Mouse (Mus musculus): ENCODE data around the gene Cpt1a. TPM values are rescaled to one million over a fixed set of nuclear protein-coding genes. Genes with fewer than 3 reads are reported as not detected.

Gene Cpt1a
- total and polyA plus RNA-seq, 2 experiments from 2014 or later = 49.8 to 79.4 TPM

DNA sequence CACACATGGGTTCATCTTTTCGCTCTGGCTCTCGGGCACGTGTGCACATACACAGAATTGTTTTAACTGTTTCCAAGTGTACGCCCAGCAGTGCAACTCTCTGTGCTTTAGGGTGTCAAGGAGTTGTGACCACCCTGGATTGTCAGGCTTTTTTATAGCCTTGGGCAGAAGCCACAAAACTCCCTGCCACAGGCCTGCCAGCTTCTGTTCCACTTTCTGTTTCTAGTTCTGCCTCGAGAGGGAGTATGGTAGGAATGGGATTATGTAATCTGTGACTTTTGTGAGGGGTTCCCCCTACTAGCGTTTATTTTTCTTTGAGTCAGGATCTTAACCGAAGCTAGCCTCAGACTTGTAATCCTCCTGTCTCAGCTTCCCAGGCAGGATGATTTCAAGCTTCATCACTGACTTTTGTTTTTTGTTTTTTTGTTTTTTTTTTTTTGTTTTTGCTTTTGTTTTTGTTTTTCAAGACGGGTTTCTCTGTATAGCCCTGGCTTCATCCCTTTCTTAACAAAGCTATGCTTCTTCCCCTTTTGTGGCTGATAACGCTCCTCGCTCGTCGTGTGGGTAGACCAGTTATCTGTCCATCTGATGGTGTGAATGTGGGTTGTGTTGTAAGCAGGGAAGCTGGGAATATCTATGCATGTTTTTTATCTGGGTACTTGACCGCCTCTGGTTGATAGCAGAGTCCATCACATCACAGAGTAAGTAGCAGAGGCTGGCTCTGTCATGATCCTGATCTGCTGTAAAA lies 37.9 kb downstream of the Cpt1a start:
- ATAC-seq (ENCODE audit: insufficient read depth, low read depth) = no peak
- 0 out of 2 replicates have a peak, but pooled peaks cover 4% of the 10 kb centered on the region for H3K9me3 ChIP-seq (replicated peaks; ENCODE audit: control insufficient read depth, low read length)
- DNase-seq (ENCODE audit: low spot score) = no peak
- H3K4me1 ChIP-seq (ENCODE audit: control insufficient read depth, insufficient read depth) = no peaks in the 10 kb centered on the region
- H3K36me3 ChIP-seq (replicated peaks; ENCODE audit: control insufficient read depth, insufficient read depth, low read length) = peaks cover 81% of the 10 kb centered on the region
- H3K9ac ChIP-seq (replicated peaks; ENCODE audit: low read depth, low read length) = no peak overlapping the region
- WGBS = 80% methylated on average over 13 of the region's 13 CpGs
- H3K4me2 ChIP-seq (ENCODE audit: low read depth, low read length) = no peak overlapping the region
- H3K4me3 ChIP-seq (ENCODE audit: low read depth, low read length) = no peak overlapping the region
- no peaks in the 10 kb centered on the region for H3K27me3 ChIP-seq (ENCODE audit: control insufficient read depth, insufficient read depth, low read length)
- TF ChIP-seq EP300 (IDR thresholded peaks at IDR 0.05; ENCODE audit: low read depth) (no peak), CTCF (IDR thresholded peaks at IDR 0.05; ENCODE audit: low read depth) (no peak)
- no peak overlapping the region for H3K27ac ChIP-seq (ENCODE audit: low read depth)

DNA sequence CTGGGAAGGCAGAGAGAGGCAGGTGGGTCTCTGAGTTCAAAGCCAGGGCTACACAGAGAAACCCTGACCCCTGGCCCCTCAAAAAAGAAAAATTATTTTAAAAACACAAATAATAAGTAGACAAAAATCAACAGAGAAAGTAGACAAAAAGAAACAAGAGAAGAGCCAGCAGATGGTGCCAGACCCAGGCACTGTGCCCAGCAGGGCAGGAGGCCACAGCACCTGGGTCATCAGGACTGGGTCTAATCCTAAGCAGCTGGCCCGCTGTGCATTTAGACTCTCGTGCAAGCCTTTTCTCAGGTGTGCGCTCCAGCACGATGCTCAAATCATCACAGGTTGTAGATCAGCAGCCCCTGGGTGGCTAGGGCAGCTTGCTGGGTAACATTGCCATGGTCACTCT lies 41.4 kb downstream of the Cpt1a start:
- Histone ChIP-seq H3K4me3 (ENCODE audit: low read depth, low read length) (no peak overlapping the region), H3K9ac (replicated peaks; ENCODE audit: low read depth, low read length) (no peak overlapping the region), H3K9me3 (replicated peaks; ENCODE audit: control insufficient read depth, low read length) (0 out of 2 replicates have a peak, but pooled peaks cover 4% of the 10 kb centered on the region), H3K27me3 (ENCODE audit: control insufficient read depth, insufficient read depth, low read length) (no peaks in the 10 kb centered on the region), H3K36me3 (replicated peaks; ENCODE audit: control insufficient read depth, insufficient read depth, low read length) (peaks cover 90% of the 10 kb centered on the region), H3K4me2 (ENCODE audit: low read depth, low read length) (no peak overlapping the region), H3K27ac (ENCODE audit: low read depth) (no peak overlapping the region), H3K4me1 (ENCODE audit: control insufficient read depth, insufficient read depth) (no peaks in the 10 kb centered on the region)
- ATAC-seq (ENCODE audit: insufficient read depth, low read depth) (no peak), DNase-seq (ENCODE audit: low spot score) (no peak)
- 89% methylated on average over 4 of the region's 4 CpGs for WGBS
- no peak for TF ChIP-seq CTCF (IDR thresholded peaks at IDR 0.05; ENCODE audit: low read depth)
- no peak for TF ChIP-seq EP300 (IDR thresholded peaks at IDR 0.05; ENCODE audit: low read depth)

DNA sequence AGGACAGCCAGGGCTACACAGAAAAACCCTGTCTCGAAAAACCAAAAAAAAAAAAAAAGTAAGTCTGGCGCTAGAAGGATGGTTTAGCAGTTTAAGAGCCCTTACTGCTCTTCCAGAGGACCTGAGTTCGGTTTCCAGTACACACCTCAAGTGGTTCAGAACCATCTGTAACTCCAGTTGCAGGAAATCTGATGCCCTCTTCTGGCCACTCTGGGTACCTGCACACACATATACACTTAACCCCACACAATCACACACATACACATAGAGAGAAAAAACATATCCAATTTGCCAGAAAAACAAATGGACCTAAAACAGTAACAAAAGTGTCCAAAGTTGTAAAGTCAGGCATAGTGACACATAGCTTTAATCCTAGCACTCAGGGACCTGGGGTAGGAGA lies 43.0 kb downstream of the Cpt1a start:
- ATAC-seq (ENCODE audit: insufficient read depth, low read depth) = no peak

DNA sequence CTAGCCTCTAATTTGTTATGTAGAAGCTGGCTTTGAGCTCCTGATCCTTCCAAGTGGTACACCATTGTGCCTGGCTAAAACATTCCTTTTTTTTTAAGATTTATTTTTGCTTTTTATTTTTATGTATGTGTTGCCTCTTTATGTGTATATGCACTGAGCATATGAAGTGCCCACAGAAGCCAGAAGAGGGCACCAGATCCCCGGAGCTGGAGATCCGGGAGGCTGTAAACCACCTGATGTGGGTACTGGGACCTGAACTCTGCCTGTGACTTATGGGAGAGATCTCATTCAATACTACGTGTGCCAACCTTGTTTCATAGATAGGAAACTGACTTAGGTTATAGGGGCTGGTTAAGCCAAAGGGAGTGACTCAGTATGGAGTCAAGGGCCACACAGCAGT lies 46.1 kb downstream of the Cpt1a start:
- no peak for DNase-seq (ENCODE audit: low spot score)
- 0 out of 2 replicates have a peak, but pooled peaks cover 4% of the 10 kb centered on the region for H3K9me3 ChIP-seq (replicated peaks; ENCODE audit: control insufficient read depth, low read length)
- peaks cover 97% of the 10 kb centered on the region for H3K36me3 ChIP-seq (replicated peaks; ENCODE audit: control insufficient read depth, insufficient read depth, low read length)
- no peaks in the 10 kb centered on the region for H3K27me3 ChIP-seq (ENCODE audit: control insufficient read depth, insufficient read depth, low read length)
- ATAC-seq (ENCODE audit: insufficient read depth, low read depth) = no peak
- H3K27ac ChIP-seq (ENCODE audit: low read depth) = no peak overlapping the region
- no peak for TF ChIP-seq CTCF (IDR thresholded peaks at IDR 0.05; ENCODE audit: low read depth)
- 89% methylated on average over 3 of the region's 3 CpGs for WGBS
- no peak overlapping the region for H3K4me2 ChIP-seq (ENCODE audit: low read depth, low read length)
- H3K4me3 ChIP-seq (ENCODE audit: low read depth, low read length) = no peak overlapping the region
- no peak overlapping the region for H3K9ac ChIP-seq (replicated peaks; ENCODE audit: low read depth, low read length)
- H3K4me1 ChIP-seq (ENCODE audit: control insufficient read depth, insufficient read depth) = no peaks in the 10 kb centered on the region

More for the DNA sequence above, 43.0 kb downstream of the Cpt1a start:
- Histone ChIP-seq H3K4me2 (ENCODE audit: low read depth, low read length) (no peak overlapping the region), H3K9me3 (replicated peaks; ENCODE audit: control insufficient read depth, low read length) (0 out of 2 replicates have a peak, but pooled peaks cover 4% of the 10 kb centered on the region), H3K4me3 (ENCODE audit: low read depth, low read length) (no peak overlapping the region), H3K9ac (replicated peaks; ENCODE audit: low read depth, low read length) (no peak overlapping the region), H3K27ac (ENCODE audit: low read depth) (no peak overlapping the region), H3K27me3 (ENCODE audit: control insufficient read depth, insufficient read depth, low read length) (no peaks in the 10 kb centered on the region), H3K36me3 (replicated peaks; ENCODE audit: control insufficient read depth, insufficient read depth, low read length) (peaks cover 94% of the 10 kb centered on the region), H3K4me1 (ENCODE audit: control insufficient read depth, insufficient read depth) (no peaks in the 10 kb centered on the region)
- WGBS = 97% methylated on average over 3 of the region's 3 CpGs
- TF ChIP-seq EP300 (IDR thresholded peaks at IDR 0.05; ENCODE audit: low read depth) (no peak), CTCF (IDR thresholded peaks at IDR 0.05; ENCODE audit: low read depth) (no peak)
- DNase-seq (ENCODE audit: low spot score) = no peak

DNA sequence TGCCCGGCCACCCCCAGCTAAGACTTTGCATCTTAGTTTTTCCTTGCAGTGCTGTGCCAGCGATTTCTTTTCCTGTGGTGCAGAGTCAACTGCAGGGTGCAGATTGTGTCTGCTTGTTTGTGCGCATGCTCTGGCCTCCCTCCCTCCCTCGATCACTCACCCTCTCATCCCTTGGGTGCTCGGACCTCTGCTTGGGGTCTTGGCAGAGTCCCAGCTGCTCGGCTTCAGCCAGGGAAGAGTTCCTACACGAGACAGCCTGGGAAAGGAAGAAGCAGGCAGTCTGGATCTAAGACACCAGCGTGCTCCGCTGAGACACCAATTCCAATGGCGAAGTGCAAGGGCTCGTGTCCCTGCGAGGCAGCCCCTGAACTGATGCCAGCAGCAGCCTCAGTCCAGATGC lies 51.2 kb downstream of the Cpt1a start:
- no peak overlapping the region for H3K4me2 ChIP-seq (ENCODE audit: low read depth, low read length)
- 52% methylated on average over 12 of the region's 12 CpGs for WGBS
- H3K27me3 ChIP-seq (ENCODE audit: control insufficient read depth, insufficient read depth, low read length) = no peaks in the 10 kb centered on the region
- no peaks in the 10 kb centered on the region for H3K9me3 ChIP-seq (replicated peaks; ENCODE audit: control insufficient read depth, low read length)
- peaks cover 97% of the 10 kb centered on the region for H3K36me3 ChIP-seq (replicated peaks; ENCODE audit: control insufficient read depth, insufficient read depth, low read length)
- no peak overlapping the region for H3K9ac ChIP-seq (replicated peaks; ENCODE audit: low read depth, low read length)
- ATAC-seq (ENCODE audit: insufficient read depth, low read depth) (no peak), DNase-seq (ENCODE audit: low spot score) (no peak)
- H3K4me1 ChIP-seq (ENCODE audit: control insufficient read depth, insufficient read depth) = no peaks in the 10 kb centered on the region
- H3K27ac ChIP-seq (ENCODE audit: low read depth) = no peak overlapping the region
- TF ChIP-seq EP300 (IDR thresholded peaks at IDR 0.05; ENCODE audit: low read depth) = no peak
- no peak for TF ChIP-seq CTCF (IDR thresholded peaks at IDR 0.05; ENCODE audit: low read depth)
- H3K4me3 ChIP-seq (ENCODE audit: low read depth, low read length) = no peak overlapping the region

DNA sequence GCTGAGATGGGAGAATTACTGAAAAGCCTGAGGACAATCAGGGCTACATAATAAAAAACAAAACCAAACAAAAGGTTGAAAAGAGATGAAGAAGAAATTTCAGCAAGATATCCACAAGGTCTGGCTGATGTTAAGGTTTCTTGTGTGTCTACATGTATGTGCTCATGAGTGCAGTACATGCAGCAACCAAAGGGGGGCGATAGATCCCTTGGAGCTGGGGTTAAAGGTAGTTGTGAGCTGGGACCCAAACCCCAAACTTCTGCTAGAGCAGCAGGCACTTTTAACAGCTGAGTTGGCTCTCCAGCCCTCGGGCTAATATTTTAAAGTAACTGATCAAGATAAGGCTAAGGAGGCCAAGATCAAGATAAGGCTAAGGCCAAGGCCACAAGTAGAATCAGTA lies 51.9 kb downstream of the Cpt1a start:
- Histone ChIP-seq H3K4me1 (ENCODE audit: control insufficient read depth, insufficient read depth) (no peaks in the 10 kb centered on the region), H3K36me3 (replicated peaks; ENCODE audit: control insufficient read depth, insufficient read depth, low read length) (peaks cover 97% of the 10 kb centered on the region), H3K9me3 (replicated peaks; ENCODE audit: control insufficient read depth, low read length) (no peaks in the 10 kb centered on the region), H3K4me2 (ENCODE audit: low read depth, low read length) (no peak overlapping the region), H3K27ac (ENCODE audit: low read depth) (no peak overlapping the region), H3K4me3 (ENCODE audit: low read depth, low read length) (no peak overlapping the region), H3K27me3 (ENCODE audit: control insufficient read depth, insufficient read depth, low read length) (no peaks in the 10 kb centered on the region), H3K9ac (replicated peaks; ENCODE audit: low read depth, low read length) (no peak overlapping the region)
- ATAC-seq (ENCODE audit: insufficient read depth, low read depth) = no peak
- no peak for DNase-seq (ENCODE audit: low spot score)
- WGBS = 56% methylated on average over 2 of the region's 2 CpGs
- TF ChIP-seq EP300 (IDR thresholded peaks at IDR 0.05; ENCODE audit: low read depth) (no peak), CTCF (IDR thresholded peaks at IDR 0.05; ENCODE audit: low read depth) (no peak)
